Mouse (Mus musculus) ES-Bruce4 (cell line): ENCODE measurements at regions not wholly inside any gene's neighbourhood (a gene's known extent, or its start where the extent isn't known, plus 50 kb on each side); places are given as distances from the start of the nearest gene placed in this dataset.

ENCODE experiments used
- H3K27ac ChIP-seq: 2 replicates; pipeline ENCODE4 v1.5.1; 2012; ENCODE audit warnings: low read length, inconsistent platforms; ENCODE audit not compliant: insufficient read depth
- H3K27me3 ChIP-seq: 2 replicates; pipeline ENCODE4 v1.6.1; 2012; ENCODE audit warnings: mild to moderate bottlenecking, low read length, inconsistent platforms; ENCODE audit not compliant: control insufficient read depth, poor library complexity, insufficient read depth, severe bottlenecking
- H3K36me3 ChIP-seq: 2 replicates; pipeline ENCODE4 v1.6.1; 2012; ENCODE audit warnings: inconsistent platforms, mild to moderate bottlenecking, low read length, moderate library complexity; ENCODE audit not compliant: control insufficient read depth, poor library complexity, insufficient read depth, severe bottlenecking
- H3K4me1 ChIP-seq: one replicate; pipeline ENCODE4 v1.8.1; 2011; ENCODE audit warnings: low read length; ENCODE audit not compliant: control insufficient read depth, insufficient read depth
- H3K4me3 ChIP-seq: 2 replicates; pipeline ENCODE4 v1.5.1; 2011; ENCODE audit warnings: low read depth, mild to moderate bottlenecking, low read length
- H3K9ac ChIP-seq: 2 replicates; pipeline ENCODE4 v1.6.1; 2012; ENCODE audit warnings: low read depth, mild to moderate bottlenecking, inconsistent platforms; ENCODE audit not compliant: poor library complexity, severe bottlenecking
- H3K9me3 ChIP-seq: replicated peaks from 2 replicates; pipeline ENCODE4 v1.6.1; 2012; ENCODE audit warnings: mild to moderate bottlenecking, low read length, inconsistent platforms; ENCODE audit not compliant: control insufficient read depth, poor library complexity, insufficient read depth, severe bottlenecking
- CTCF ChIP-seq: IDR thresholded peaks from one replicate; pipeline ENCODE4 v1.8.1; 2011; ENCODE audit warnings: low read depth, low read length
- EP300 ChIP-seq: IDR thresholded peaks from 2 replicates; pipeline ENCODE4 v1.6.1; 2011; ENCODE audit warnings: low read depth, low read length; ENCODE audit not compliant: insufficient read depth
- POLR2A ChIP-seq: IDR thresholded peaks from one replicate; pipeline ENCODE4 v1.8.1; 2011; ENCODE audit warnings: low read length; ENCODE audit not compliant: insufficient read depth

- TF ChIP-seq POLR2A: no peak
- peak; percentile 49 for TF ChIP-seq CTCF
- no peak for TF ChIP-seq EP300
- no peaks in the 10 kb centered on the region for H3K27me3 ChIP-seq
- H3K27ac ChIP-seq: no peak overlapping the region
- no peaks in the 10 kb centered on the region for H3K9me3 ChIP-seq
- no peaks in the 10 kb centered on the region for H3K36me3 ChIP-seq
- H3K4me1 ChIP-seq: no peaks in the 10 kb centered on the region
- H3K4me3 ChIP-seq: no peak overlapping the region
- no peak overlapping the region for H3K9ac ChIP-seq
Measured at GRCm38 (mm10) chr4:154787190-154787589, 50.1 kb upstream of the Ttc34 start.
